Mouse (Mus musculus) forebrain, postnatal 0 days (tissue): Measurements from ENCODE around the gene Grk3. TPM values are rescaled to one million over a fixed set of nuclear protein-coding genes. Genes with fewer than 3 reads are reported as not detected.

Source experiments
- ATAC-seq: fragments of 200-750 bp; cut with Nextera tagmentation; 2 replicates; pipeline ENCODE4 v1.8.0; 2017; ENCODE audit warnings: mild to moderate bottlenecking, moderate library complexity
- DNase-seq: peaks from one replicate; pipeline ENCODE4 v3.0.0-alpha.2; 2015
- H3K27ac ChIP-seq: fragments of 300-500 bp; sonication (generic); 2 replicates; pipeline ENCODE4 v1.5.1; 2014; ENCODE audit warnings: low read depth, mild to moderate bottlenecking, antibody characterized with exemption, low read length, moderate library complexity, mixed read lengths
- H3K27me3 ChIP-seq: fragments of 300-500 bp; sonication (generic); 2 replicates; pipeline ENCODE4 v1.6.1; 2014; ENCODE audit warnings: mild to moderate bottlenecking, low read length, mixed read lengths; ENCODE audit not compliant: insufficient read depth
- H3K36me3 ChIP-seq: fragments of 300-500 bp; sonication (generic); 2 replicates; pipeline ENCODE4 v1.6.1; 2014; ENCODE audit warnings: mild to moderate bottlenecking, moderate library complexity; ENCODE audit not compliant: insufficient read depth
- H3K4me1 ChIP-seq: fragments of 300-500 bp; sonication (generic); 2 replicates; pipeline ENCODE4 v1.6.1; 2014; ENCODE audit warnings: antibody characterized with exemption; ENCODE audit not compliant: insufficient read depth
- H3K4me2 ChIP-seq: fragments of 300-500 bp; sonication (generic); 2 replicates; pipeline ENCODE4 v1.6.1; 2014; ENCODE audit warnings: low read depth, mild to moderate bottlenecking, moderate library complexity
- H3K4me3 ChIP-seq: fragments of 300-500 bp; sonication (generic); 2 replicates; pipeline ENCODE4 v1.5.1; 2014; ENCODE audit warnings: low read depth, low read length, mixed read lengths
- H3K9ac ChIP-seq: fragments of 300-500 bp; sonication (generic); 2 replicates; pipeline ENCODE4 v1.6.1; 2014; ENCODE audit warnings: mild to moderate bottlenecking
- H3K9me3 ChIP-seq: fragments of 300-500 bp; sonication (generic); 2 replicates; pipeline ENCODE4 v1.6.1; 2016; ENCODE audit warnings: low read length
- CTCF ChIP-seq: sonication (generic); IDR thresholded peaks from 2 replicates; pipeline ENCODE4 v1.5.1; 2016; ENCODE audit warnings: antibody characterized with exemption, control low read depth, low read depth
- WGBS: fragments of 180-500 bp; shearing (Covaris S2); extraction: QIAGEN DNeasy Blood & Tissue Kit; methylation state at CpG from one replicate; pipeline ENCODE4 v1.1.7; 2014; 5-methylcytosine and 5-hydroxymethylcytosine counted together
- polyA plus RNA-seq: library from polyadenylated mRNA; unstranded; fragments of >200 nt; fragmentation: Nextera tagmentation; extraction: Ambion mirVana; gene quantifications from 2 replicates; pipeline ENCODE4 v1.2.1, GENCODE M21; 2015
- total RNA-seq: library from RNA; depleted of rRNA; stranded (reverse); fragments of >200 nt; gene quantifications from 2 replicates; pipeline ENCODE4 v1.2.3, GENCODE M21; 2014

Gene Grk3
- total and polyA plus RNA-seq, 2 experiments from 2014 or later, result 12.3 to 56.3 TPM

GRCm38 (mm10) chr5:112924806-112925205, 90.8 kb downstream of the Grk3 start:
- WGBS, result 93% methylated on average over 8 of the region's 8 CpGs
- Histone ChIP-seq H3K9ac (no peak overlapping the region), H3K36me3 (0 out of 2 replicates have a peak, but pooled peaks cover 6% of the 10 kb centered on the region), H3K27me3 (no peaks in the 10 kb centered on the region), H3K4me3 (no peak overlapping the region), H3K4me2 (no peak overlapping the region), H3K9me3 (no peaks in the 10 kb centered on the region), H3K4me1 (no peaks in the 10 kb centered on the region), H3K27ac (no peak overlapping the region)
- no peak for TF ChIP-seq CTCF
- DNase-seq (no peak), ATAC-seq (no peak)

- DNase-seq, result no peak
- Histone ChIP-seq H3K4me2 (no peak overlapping the region), H3K9me3 (no peaks in the 10 kb centered on the region), H3K4me1 (no peaks in the 10 kb centered on the region), H3K36me3 (0 out of 2 replicates have a peak, but pooled peaks cover 6% of the 10 kb centered on the region), H3K27ac (no peak overlapping the region), H3K9ac (no peak overlapping the region), H3K4me3 (no peak overlapping the region), H3K27me3 (no peaks in the 10 kb centered on the region)
- 94% methylated on average over 14 of the region's 14 CpGs for WGBS
- TF ChIP-seq CTCF, result no peak
- ATAC-seq, result no peak
These were observed 91.8 kb downstream of the Grk3 start for GRCm38 (mm10) chr5:112923841-112924240.

GRCm38 (mm10) chr5:112921914-112922313, 93.7 kb downstream of the Grk3 start:
- no peak for TF ChIP-seq CTCF
- Histone ChIP-seq H3K4me2 (no peak overlapping the region), H3K4me3 (no peak overlapping the region), H3K27ac (no peak overlapping the region), H3K27me3 (no peaks in the 10 kb centered on the region), H3K4me1 (no peaks in the 10 kb centered on the region), H3K36me3 (0 out of 2 replicates have a peak, but pooled peaks cover 6% of the 10 kb centered on the region), H3K9me3 (no peaks in the 10 kb centered on the region), H3K9ac (no peak overlapping the region)
- ATAC-seq, result no peak
- DNase-seq, result no peak

GRCm38 (mm10) chr5:112910381-112910780, 105.2 kb downstream of the Grk3 start:
- 57% methylated on average over 5 of the region's 5 CpGs for WGBS
- Histone ChIP-seq H3K4me2 (no peak overlapping the region), H3K4me3 (no peak overlapping the region), H3K27me3 (no peaks in the 10 kb centered on the region), H3K27ac (peak overlapping the region; percentile 81), H3K9ac (no peak overlapping the region), H3K9me3 (no peaks in the 10 kb centered on the region), H3K36me3 (peaks cover 12% of the 10 kb centered on the region; the same call in 1 of the 2 replicates), H3K4me1 (no peaks in the 10 kb centered on the region)
- no peak for TF ChIP-seq CTCF
- no peak for DNase-seq
- ATAC-seq, result peak; percentile 69

- Histone ChIP-seq H3K36me3 (no peaks in the 10 kb centered on the region), H3K27ac (no peak overlapping the region), H3K9ac (no peak overlapping the region), H3K4me1 (no peaks in the 10 kb centered on the region), H3K4me2 (no peak overlapping the region), H3K9me3 (no peaks in the 10 kb centered on the region), H3K4me3 (no peak overlapping the region), H3K27me3 (no peaks in the 10 kb centered on the region)
- 44% methylated on average over 2 of the region's 2 CpGs for WGBS
- TF ChIP-seq CTCF, result no peak
- DNase-seq, result no peak
- no peak for ATAC-seq
These were observed 107.4 kb downstream of the Grk3 start for GRCm38 (mm10) chr5:112908169-112908614.

GRCm38 (mm10) chr5:112907504-112907903, 108.1 kb downstream of the Grk3 start:
- H3K9me3 ChIP-seq, result no peaks in the 10 kb centered on the region
- no peak overlapping the region for H3K9ac ChIP-seq
- H3K27me3 ChIP-seq, result no peaks in the 10 kb centered on the region
- H3K36me3 ChIP-seq, result no peaks in the 10 kb centered on the region
- ATAC-seq, result no peak
- no peak overlapping the region for H3K27ac ChIP-seq
- no peak overlapping the region for H3K4me3 ChIP-seq
- no peak overlapping the region for H3K4me2 ChIP-seq
- no peak for DNase-seq
- TF ChIP-seq CTCF, result no peak
- WGBS, result 83% methylated on average over 6 of the region's 6 CpGs
- H3K4me1 ChIP-seq, result no peaks in the 10 kb centered on the region

GRCm38 (mm10) chr5:112895674-112896654, 119.6 kb downstream of the Grk3 start, which contains the start of gene Myo18b:
Gene Myo18b, minus strand, starts transcription at chr5:112896362.
- no peak within 1 kb of the TSS for H3K4me3 ChIP-seq
- DNase-seq (no peak), ATAC-seq (no peak)
- H3K4me1 ChIP-seq, result no peaks in the 10 kb centered on the region
- H3K27ac ChIP-seq, result no peak within 1 kb of the TSS
- 78% methylated on average over 17 of the region's 17 CpGs for WGBS
- H3K9me3 ChIP-seq, result no peaks in the 10 kb centered on the region
- no peak within 1 kb of the TSS for H3K9ac ChIP-seq
- H3K36me3 ChIP-seq, result no peaks in the 10 kb centered on the region
- no peak for TF ChIP-seq CTCF
- H3K27me3 ChIP-seq, result no peaks in the 10 kb centered on the region
- H3K4me2 ChIP-seq, result no peak within 1 kb of the TSS
